ENCODE assay signal across 9 mouse cellular contexts in genomic region chr3:27689149-27689865, GRCm38 (mm10). TPM values are rescaled to one million over a fixed set of nuclear protein-coding genes. Genes with fewer than 3 reads are reported as not detected.
DNase-seq lines count a peak whose midpoint lies in the region; ATAC-seq and TF ChIP-seq lines count a peak whose summit lies in the region.
"Had no signal": no experiment of that assay in that cellular context is flagged by ENCODE, and none has a peak within 500 bp of the region (broad histone marks: within the 10 kb centered on the region; RNA-seq: fewer than 3 reads in every experiment).

No protein-coding gene starts in this region.

- H3K4me3 ChIP-seq in limb, embryonic 15.5 days = no peak overlapping the region
- H3K4me3 ChIP-seq in limb, embryonic 10.5 days = no peak overlapping the region
- H3K4me3 ChIP-seq in brown adipose tissue, adult 24 weeks (ENCODE audit: insufficient read depth, low read depth, low read length) = no peak overlapping the region
- no peak overlapping the region for H3K4me3 ChIP-seq in heart, embryonic 11.5 days (ENCODE audit: low read depth, low read length)
- H3K4me3 ChIP-seq in liver, adult 2 months (ENCODE audit: insufficient read depth, low read depth, low read length) = no peak overlapping the region
- no peak overlapping the region for H3K4me3 ChIP-seq in stomach, embryonic 14.5 days (ENCODE audit: low read depth, low read length)

- H3K36me3 ChIP-seq in limb, embryonic 15.5 days = peaks cover 4% of the 10 kb centered on the region; the same call in 1 of the 2 replicates
- no peaks in the 10 kb centered on the region for H3K36me3 ChIP-seq in limb, embryonic 10.5 days
- no peaks in the 10 kb centered on the region for H3K36me3 ChIP-seq in heart, embryonic 11.5 days (ENCODE audit: control insufficient read depth, insufficient read depth, low read length)
- H3K36me3 ChIP-seq in liver, adult 2 months (ENCODE audit: control insufficient read depth, insufficient read depth, low read length) = no peaks in the 10 kb centered on the region
- H3K36me3 ChIP-seq in stomach, embryonic 14.5 days (ENCODE audit: control insufficient read depth, insufficient read depth, low read length) = no peaks in the 10 kb centered on the region

- no peak for TF ChIP-seq CTCF in liver, adult 2 months (IDR thresholded peaks at IDR 0.05; ENCODE audit: low read depth, low read length)

- peak overlapping the region; percentile 23; the same call in 1 of the 2 replicates for H3K27ac ChIP-seq in limb, embryonic 15.5 days
- no peak overlapping the region for H3K27ac ChIP-seq in limb, embryonic 10.5 days
- H3K27ac ChIP-seq in brown adipose tissue, adult 24 weeks (replicated peaks; ENCODE audit: low read depth, low read length) = peak overlapping the region; percentile 11; the same call in 1 of the 2 replicates
- peak overlapping the region; percentile 70; the same call in 1 of the 2 replicates for H3K27ac ChIP-seq in heart, embryonic 11.5 days (ENCODE audit: low read depth, low read length)
- peak overlapping the region; percentile 68 for H3K27ac ChIP-seq in liver, adult 2 months (replicated peaks; ENCODE audit: insufficient read depth, low read depth, low read length)
- peak overlapping the region; percentile 80 for H3K27ac ChIP-seq in stomach, embryonic 14.5 days (ENCODE audit: low read length)

- peaks cover 47% of the 10 kb centered on the region for H3K4me1 ChIP-seq in limb, embryonic 15.5 days
- peaks cover 9% of the 10 kb centered on the region for H3K4me1 ChIP-seq in limb, embryonic 10.5 days
- H3K4me1 ChIP-seq in brown adipose tissue, adult 24 weeks (ENCODE audit: control insufficient read depth, insufficient read depth, insufficient read length, low read length) = peaks cover 42% of the 10 kb centered on the region
- peaks cover 47% of the 10 kb centered on the region for H3K4me1 ChIP-seq in heart, embryonic 11.5 days (ENCODE audit: control insufficient read depth, insufficient read depth, low read length)
- peaks cover 29% of the 10 kb centered on the region for H3K4me1 ChIP-seq in liver, adult 2 months (ENCODE audit: control insufficient read depth, insufficient read depth, low read length)
- H3K4me1 ChIP-seq in stomach, embryonic 14.5 days (ENCODE audit: control insufficient read depth, insufficient read depth, low read length) = peaks cover 36% of the 10 kb centered on the region

- no peaks in the 10 kb centered on the region for H3K9me3 ChIP-seq in limb, embryonic 15.5 days
- H3K9me3 ChIP-seq in limb, embryonic 10.5 days (replicated peaks) = no peaks in the 10 kb centered on the region
- H3K9me3 ChIP-seq in heart, embryonic 11.5 days (replicated peaks; ENCODE audit: control insufficient read depth, low read length) = no peaks in the 10 kb centered on the region
- no peaks in the 10 kb centered on the region; the same call in 1 of the 2 replicates for H3K9me3 ChIP-seq in stomach, embryonic 14.5 days (ENCODE audit: control insufficient read depth, low read depth, low read length)

- H3K9ac ChIP-seq in limb, embryonic 15.5 days = no peak overlapping the region
- no peak overlapping the region for H3K9ac ChIP-seq in heart, embryonic 11.5 days (ENCODE audit: low read depth, low read length)
- H3K9ac ChIP-seq in liver, adult 2 months (ENCODE audit: low read depth, low read length) = no peak overlapping the region
- H3K9ac ChIP-seq in stomach, embryonic 14.5 days (replicated peaks; ENCODE audit: low read depth, low read length) = no peak overlapping the region

- peaks cover 27% of the 10 kb centered on the region for H3K79me2 ChIP-seq in liver, adult 2 months (ENCODE audit: control insufficient read depth, insufficient read depth, low read length)

- no peaks in the 10 kb centered on the region for H3K27me3 ChIP-seq in limb, embryonic 15.5 days
- H3K27me3 ChIP-seq in limb, embryonic 10.5 days (ENCODE audit: low read depth, poor library complexity, severe bottlenecking) = no peaks in the 10 kb centered on the region
- no peaks in the 10 kb centered on the region for H3K27me3 ChIP-seq in heart, embryonic 11.5 days (ENCODE audit: control insufficient read depth, insufficient read depth, low read length)
- H3K27me3 ChIP-seq in liver, adult 2 months (ENCODE audit: control insufficient read depth, insufficient read depth, low read length) = no peaks in the 10 kb centered on the region
- H3K27me3 ChIP-seq in stomach, embryonic 14.5 days (ENCODE audit: control insufficient read depth, insufficient read depth, low read length) = no peaks in the 10 kb centered on the region
- H3K27me3 ChIP-seq: Patski had no signal

- no peak for TF ChIP-seq POLR2A in liver, adult 2 months (IDR thresholded peaks at IDR 0.05; ENCODE audit: extremely low read depth, insufficient read depth, low read length)

- DNase-seq in limb, embryonic 10.5 days (ENCODE audit: low spot score) = no peak
- DNase-seq in liver, adult 2 months (ENCODE audit: extremely low read depth, low read depth, low spot score) = peak; percentile 61
- DNase-seq in yolk sac, embryonic 10.5 days (ENCODE audit: low spot score) = no peak
- DNase-seq in right cerebral cortex, postnatal 4 days = no peak

- H3K4me2 ChIP-seq in limb, embryonic 15.5 days = no peak overlapping the region
- H3K4me2 ChIP-seq in heart, embryonic 11.5 days = no peak overlapping the region
- H3K4me2 ChIP-seq in stomach, embryonic 14.5 days (replicated peaks; ENCODE audit: low read depth, low read length) = no peak overlapping the region

- ATAC-seq in limb, embryonic 15.5 days (ENCODE audit: insufficient number of reproducible peaks, low FRiP score, low TSS enrichment, low read depth) = no peak
- ATAC-seq in heart, embryonic 11.5 days (replicated peaks; ENCODE audit: insufficient number of reproducible peaks, low FRiP score, low TSS enrichment) = no peak
- no peak for ATAC-seq in stomach, embryonic 14.5 days (ENCODE audit: insufficient number of reproducible peaks, insufficient read depth, low FRiP score, low read depth)

- 63% methylated on average over 12 of the region's 12 CpGs for WGBS in limb, embryonic 15.5 days
- 89% methylated on average over 12 of the region's 12 CpGs for WGBS in limb, embryonic 10.5 days
- whole genome bisulfite sequencing in heart, embryonic 11.5 days (ENCODE audit: insufficient replicate concordance) = 73% methylated on average over 12 of the region's 12 CpGs
- WGBS in liver, adult 2 months = 34% methylated on average over 12 of the region's 12 CpGs
- 72% methylated on average over 12 of the region's 12 CpGs for WGBS in stomach, embryonic 14.5 days

RNA-seq across cellular contexts. Expression of gene Fndc3b, which starts 21.8 kb away (rescaled TPM):
- polyA plus RNA-seq in limb, embryonic 15.5 days (2015; fragmentation: Nextera tagmentation; extraction: Ambion mirVana) = 35.4 and 39.5 TPM in 2 replicates
- polyA plus RNA-seq in limb, embryonic 10.5 days (2016; fragmentation: Nextera tagmentation; extraction: Ambion mirVana) = 8.5 and 9.7 TPM in 2 replicates
- 6.4 and 13.2 TPM in 2 replicates for polyA plus RNA-seq in brown adipose tissue, adult 24 weeks (2012; ENCODE audit: insufficient read depth, insufficient read length, missing spikeins)
- 27.5 and 28.6 TPM in 2 replicates for polyA plus RNA-seq in heart, embryonic 11.5 days (2014; fragmentation: Nextera tagmentation; extraction: Ambion mirVana)
- total RNA-seq in liver, adult 2 months (2014; rRNA removed) = 9.4 and 9.9 TPM in 2 replicates
- polyA plus RNA-seq in liver, adult 2 months (2012; rRNA removed) = 3.3 and 3.9 TPM in 2 replicates
- polyA plus RNA-seq in stomach, embryonic 14.5 days (2014; fragmentation: Nextera tagmentation; extraction: Ambion mirVana) = 32.8 and 33.3 TPM in 2 replicates
